Mouse (Mus musculus) midbrain, embryonic 14.5 days (tissue): ENCODE results near the gene Soat2. TPM values are rescaled to one million over a fixed set of nuclear protein-coding genes. Genes with fewer than 3 reads are reported as not detected.

Experiments
- ATAC-seq: fragments of 200-750 bp; cut with Nextera tagmentation; 2 replicates; pipeline ENCODE4 v1.8.0; 2017; ENCODE audit warnings: moderate number of reproducible peaks, moderate library complexity; ENCODE audit not compliant: low FRiP score, low TSS enrichment
- DNase-seq: peaks from one replicate; pipeline ENCODE4 v3.0.0-alpha.2; 2015
- H3K27ac ChIP-seq: fragments of 300-500 bp; sonication (generic); replicated peaks from 2 replicates; pipeline ENCODE4 v1.5.1; 2014; ENCODE audit warnings: mild to moderate bottlenecking, low read depth, low read length, moderate library complexity
- H3K27me3 ChIP-seq: fragments of 300-500 bp; sonication (generic); 2 replicates; pipeline ENCODE4 v1.6.1; 2014; ENCODE audit warnings: low read length, control low read depth, mixed read lengths; ENCODE audit not compliant: control insufficient read depth, insufficient read depth
- H3K36me3 ChIP-seq: fragments of 300-500 bp; sonication (generic); 2 replicates; pipeline ENCODE4 v1.6.1; 2014; ENCODE audit warnings: low read length, control low read depth; ENCODE audit not compliant: control insufficient read depth, insufficient read depth
- H3K4me1 ChIP-seq: fragments of 300-500 bp; sonication (generic); 2 replicates; pipeline ENCODE4 v1.6.1; 2014; ENCODE audit warnings: mild to moderate bottlenecking, antibody characterized with exemption, low read length, control low read depth; ENCODE audit not compliant: control insufficient read depth, insufficient read depth
- H3K4me2 ChIP-seq: fragments of 300-500 bp; sonication (generic); 2 replicates; pipeline ENCODE4 v1.6.1; 2014; ENCODE audit warnings: mild to moderate bottlenecking, low read length, moderate library complexity
- H3K4me3 ChIP-seq: fragments of 300-500 bp; sonication (generic); replicated peaks from 2 replicates; pipeline ENCODE4 v1.5.1; 2014; ENCODE audit warnings: low read depth, low read length
- H3K9ac ChIP-seq: fragments of 300-500 bp; sonication (generic); replicated peaks from 2 replicates; pipeline ENCODE4 v1.6.1; 2014; ENCODE audit warnings: mild to moderate bottlenecking, low read length, moderate library complexity
- H3K9me3 ChIP-seq: fragments of 300-500 bp; sonication (generic); 2 replicates; pipeline ENCODE4 v1.6.1; 2016; ENCODE audit warnings: low read length, control low read depth, mixed read lengths; ENCODE audit not compliant: control insufficient read depth
- WGBS: fragments of 180-500 bp; shearing (Covaris S2); extraction: QIAGEN DNeasy Blood & Tissue Kit; methylation state at CpG from one replicate; pipeline ENCODE4 v1.1.7; 2014; 5-methylcytosine and 5-hydroxymethylcytosine counted together
- polyA plus RNA-seq: library from polyadenylated mRNA; unstranded; fragments of >200 nt; fragmentation: Nextera tagmentation; extraction: Ambion mirVana; gene quantifications from 2 replicates; pipeline ENCODE4 v1.2.1, GENCODE M21; 2014

Soat2 gene
- polyA plus RNA-seq, 1 experiment from 2014 or later: not detected

DNA sequence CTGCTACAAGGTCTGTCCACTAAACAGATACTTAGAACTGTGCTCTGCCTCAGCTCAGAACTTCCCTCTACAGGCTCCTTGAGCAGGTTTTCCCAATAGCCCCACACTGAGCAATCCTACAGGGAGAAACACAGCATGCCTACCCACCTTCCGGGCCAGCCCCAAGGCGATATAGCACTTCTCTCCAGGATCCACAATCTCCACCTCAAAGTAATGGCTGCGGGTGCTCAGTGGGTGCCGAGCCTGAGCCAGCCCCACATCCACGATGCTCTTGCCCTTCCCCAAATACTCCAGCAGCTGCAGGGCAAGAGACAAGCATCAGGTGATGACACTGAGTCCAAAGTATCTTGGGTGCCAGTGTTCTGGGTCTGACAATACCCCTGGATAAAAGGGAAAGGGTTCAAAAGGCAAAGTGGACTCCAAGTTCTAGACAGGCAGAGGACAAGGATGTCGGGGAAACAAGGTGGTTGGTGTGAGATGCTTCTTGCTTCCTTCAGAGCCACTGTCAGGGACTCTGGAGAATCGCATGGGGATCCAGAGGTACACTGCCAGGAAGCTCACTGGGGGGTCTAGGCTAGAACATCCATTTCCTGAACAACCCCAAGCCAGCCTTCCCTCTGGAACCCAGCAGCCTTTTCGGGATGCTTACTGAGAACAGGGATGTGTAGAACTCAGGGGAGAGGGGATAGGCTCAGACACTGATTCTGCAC is 31.1 kb upstream of the Soat2 start:
- no peak for ATAC-seq
- no peak overlapping the region for H3K4me2 ChIP-seq
- H3K27ac ChIP-seq: no peak overlapping the region
- no peak overlapping the region for H3K9ac ChIP-seq
- H3K27me3 ChIP-seq: no peaks in the 10 kb centered on the region
- WGBS: 82% methylated on average over 8 of the region's 8 CpGs
- H3K4me1 ChIP-seq: no peaks in the 10 kb centered on the region
- DNase-seq: no peak
- no peaks in the 10 kb centered on the region for H3K9me3 ChIP-seq
- H3K36me3 ChIP-seq: peaks cover 82% of the 10 kb centered on the region
- H3K4me3 ChIP-seq: no peak overlapping the region

DNA sequence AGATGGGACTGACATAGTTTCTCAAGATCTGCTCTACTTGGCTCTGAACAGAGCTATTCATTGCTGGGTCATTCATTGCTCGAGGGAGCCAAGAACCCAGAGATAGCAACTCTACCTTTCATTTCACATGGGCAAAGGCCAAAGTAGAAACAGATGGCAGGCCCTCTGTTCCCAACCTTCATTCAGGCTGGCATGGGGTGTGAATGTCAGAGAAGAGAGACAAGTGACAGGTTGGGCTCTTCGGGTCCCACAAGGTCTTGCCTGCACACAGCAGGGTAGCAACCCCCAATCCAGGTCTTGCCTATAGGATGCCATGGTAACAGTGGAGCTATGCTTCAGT is 30.5 kb upstream of the Soat2 start:
- WGBS: 73% methylated on average over 2 of the region's 2 CpGs
- Histone ChIP-seq H3K27ac (no peak overlapping the region), H3K4me3 (no peak overlapping the region), H3K4me1 (no peaks in the 10 kb centered on the region), H3K9me3 (no peaks in the 10 kb centered on the region), H3K27me3 (no peaks in the 10 kb centered on the region), H3K36me3 (peaks cover 87% of the 10 kb centered on the region), H3K4me2 (no peak overlapping the region), H3K9ac (no peak overlapping the region)
- ATAC-seq: no peak
- DNase-seq: no peak

DNA sequence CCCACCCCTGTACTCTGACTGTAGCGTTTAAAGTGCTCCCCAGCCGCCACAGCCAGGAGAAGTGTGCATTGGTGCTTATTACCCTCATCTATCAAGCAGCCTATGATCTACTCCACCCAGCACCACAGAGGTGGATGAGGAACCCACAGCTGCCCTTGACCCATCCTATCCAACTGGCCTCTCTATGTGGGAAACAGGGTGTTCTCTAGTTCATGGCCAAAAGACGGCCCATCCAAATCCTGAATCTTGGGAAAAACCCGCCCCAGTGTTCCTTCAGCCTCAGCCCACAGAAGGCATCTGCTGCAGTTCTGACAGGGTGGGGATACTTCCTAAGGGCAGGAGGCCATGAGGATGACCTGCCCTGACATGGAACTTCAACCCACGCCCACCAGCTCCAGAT is 29.8 kb upstream of the Soat2 start:
- Histone ChIP-seq H3K27ac (no peak overlapping the region), H3K27me3 (no peaks in the 10 kb centered on the region), H3K9ac (no peak overlapping the region), H3K4me3 (no peak overlapping the region), H3K9me3 (no peaks in the 10 kb centered on the region), H3K4me1 (no peaks in the 10 kb centered on the region), H3K4me2 (no peak overlapping the region), H3K36me3 (peaks cover 87% of the 10 kb centered on the region)
- DNase-seq (no peak), ATAC-seq (no peak)
- WGBS: 93% methylated on average over 5 of the region's 5 CpGs

DNA sequence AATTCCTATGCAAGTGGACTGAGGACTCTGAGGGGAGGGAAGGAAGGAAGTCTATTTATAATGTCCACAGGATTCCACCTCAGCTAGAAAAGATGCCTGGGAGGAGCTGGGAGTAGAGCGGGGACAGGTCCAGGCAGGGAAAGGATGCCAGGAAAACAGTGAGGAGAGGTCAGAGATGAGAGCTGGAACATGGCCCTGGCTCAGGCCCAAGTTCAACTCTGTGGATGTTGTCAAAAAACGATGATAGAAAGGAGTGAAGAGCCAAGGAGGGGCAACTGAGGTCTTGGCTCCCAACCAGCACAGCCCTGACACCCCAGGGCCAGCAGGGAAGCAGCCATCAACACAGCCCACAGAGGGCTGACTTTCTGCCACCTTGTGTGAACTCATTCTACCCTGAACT is 24.0 kb upstream of the Soat2 start:
- Histone ChIP-seq H3K27me3 (no peaks in the 10 kb centered on the region), H3K9me3 (no peaks in the 10 kb centered on the region), H3K4me3 (no peak overlapping the region), H3K36me3 (peaks cover 84% of the 10 kb centered on the region), H3K9ac (no peak overlapping the region), H3K27ac (no peak overlapping the region), H3K4me2 (no peak overlapping the region), H3K4me1 (no peaks in the 10 kb centered on the region)
- ATAC-seq: no peak
- no peak for DNase-seq
- 78% methylated on average over 2 of the region's 2 CpGs for WGBS

DNA sequence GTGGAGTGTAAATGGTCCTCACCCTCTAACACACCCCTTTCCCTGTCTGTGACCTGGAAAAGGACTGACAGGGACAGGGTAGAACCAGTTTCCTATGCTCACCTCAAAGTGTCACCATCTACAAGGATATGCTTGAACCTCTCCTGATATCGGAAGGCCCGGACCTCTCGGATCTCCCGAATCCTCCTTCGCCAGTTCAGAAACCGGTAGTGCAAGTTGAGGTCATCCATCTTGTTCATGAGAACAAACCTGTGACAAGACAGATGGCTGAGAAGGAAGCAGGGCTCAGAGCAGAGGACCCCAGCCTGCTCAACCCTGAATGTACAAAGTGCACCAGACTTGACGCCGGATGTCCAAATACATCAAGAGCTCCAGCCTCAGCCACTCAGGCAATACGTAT is 17.0 kb upstream of the Soat2 start:
- 95% methylated on average over 9 of the region's 9 CpGs for WGBS
- Histone ChIP-seq H3K9me3 (no peaks in the 10 kb centered on the region), H3K9ac (no peak overlapping the region), H3K27me3 (no peaks in the 10 kb centered on the region), H3K27ac (no peak overlapping the region), H3K4me2 (no peak overlapping the region), H3K36me3 (peaks cover 51% of the 10 kb centered on the region), H3K4me3 (no peak overlapping the region), H3K4me1 (peaks cover 9% of the 10 kb centered on the region; the same call in 1 of the 2 replicates)
- DNase-seq: no peak
- no peak for ATAC-seq

DNA sequence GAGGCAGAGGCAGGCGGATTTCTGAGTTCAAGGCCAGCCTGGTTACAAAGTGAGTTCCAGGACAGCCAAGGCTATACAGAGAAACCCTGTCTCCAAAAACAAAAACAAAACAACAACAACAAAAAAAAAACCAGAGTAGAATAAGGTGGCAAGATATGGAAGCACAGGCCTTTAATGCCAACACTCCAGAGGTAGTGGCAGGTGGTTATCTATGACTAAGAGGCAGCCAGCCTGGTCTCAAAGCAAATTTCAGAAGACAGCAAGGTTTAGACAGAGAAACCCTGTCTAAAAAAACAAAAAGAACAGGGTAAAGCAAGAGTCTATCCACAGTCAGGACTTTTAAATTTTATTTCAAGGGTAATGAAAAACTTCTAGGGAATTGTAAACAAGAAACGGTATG is 15.6 kb upstream of the Soat2 start:
- Histone ChIP-seq H3K36me3 (peaks cover 37% of the 10 kb centered on the region), H3K27ac (no peak overlapping the region), H3K4me3 (peak overlapping the region; percentile 79; the same call in 1 of the 2 replicates), H3K4me2 (peak overlapping the region; percentile 83), H3K9ac (peak overlapping the region; percentile 89), H3K9me3 (no peaks in the 10 kb centered on the region), H3K4me1 (peaks cover 9% of the 10 kb centered on the region; the same call in 1 of the 2 replicates), H3K27me3 (no peaks in the 10 kb centered on the region)
- ATAC-seq (no peak), DNase-seq (no peak)
- WGBS: 96% methylated on average over 2 of the region's 2 CpGs

DNA sequence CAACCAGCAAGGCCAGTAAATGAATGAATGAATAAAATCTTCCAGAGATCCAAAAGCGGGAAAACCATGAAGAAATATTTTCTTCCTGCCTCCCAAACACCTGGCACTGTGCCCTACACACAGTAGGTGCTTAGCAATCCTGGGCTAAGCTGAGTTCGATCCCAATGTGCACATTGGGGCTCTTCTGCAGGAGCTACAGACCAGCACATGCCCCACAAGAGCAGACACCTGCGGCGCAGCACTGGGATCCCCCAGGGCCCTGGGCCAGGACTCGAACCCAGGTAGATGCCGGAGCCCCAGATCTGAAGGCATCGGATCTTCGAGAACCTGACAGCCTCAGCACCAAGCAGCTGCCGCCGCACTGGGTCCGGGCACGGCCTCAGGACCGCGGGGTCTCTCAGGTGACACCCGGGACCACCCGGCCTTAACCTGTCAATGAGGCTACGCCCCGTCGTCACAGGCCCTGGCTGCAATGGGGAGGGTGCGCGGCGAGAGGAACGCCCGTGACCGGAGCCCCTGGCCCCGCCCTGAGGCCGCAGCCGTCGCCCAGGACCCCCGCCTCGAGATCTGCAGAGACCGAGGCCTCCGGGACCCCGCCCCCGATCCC is 14.7 kb upstream of the Soat2 start:
- peak overlapping the region; percentile 79 for H3K4me3 ChIP-seq
- H3K36me3 ChIP-seq: peaks cover 28% of the 10 kb centered on the region
- ATAC-seq: peak; percentile 83
- 3% methylated on average over 35 of the region's 35 CpGs for WGBS
- H3K27ac ChIP-seq: peak overlapping the region; percentile 85
- H3K4me1 ChIP-seq: peaks cover 9% of the 10 kb centered on the region; the same call in 1 of the 2 replicates
- no peak for DNase-seq
- H3K9ac ChIP-seq: peak overlapping the region; percentile 89
- H3K9me3 ChIP-seq: no peaks in the 10 kb centered on the region
- peak overlapping the region; percentile 83 for H3K4me2 ChIP-seq
- no peaks in the 10 kb centered on the region for H3K27me3 ChIP-seq

DNA sequence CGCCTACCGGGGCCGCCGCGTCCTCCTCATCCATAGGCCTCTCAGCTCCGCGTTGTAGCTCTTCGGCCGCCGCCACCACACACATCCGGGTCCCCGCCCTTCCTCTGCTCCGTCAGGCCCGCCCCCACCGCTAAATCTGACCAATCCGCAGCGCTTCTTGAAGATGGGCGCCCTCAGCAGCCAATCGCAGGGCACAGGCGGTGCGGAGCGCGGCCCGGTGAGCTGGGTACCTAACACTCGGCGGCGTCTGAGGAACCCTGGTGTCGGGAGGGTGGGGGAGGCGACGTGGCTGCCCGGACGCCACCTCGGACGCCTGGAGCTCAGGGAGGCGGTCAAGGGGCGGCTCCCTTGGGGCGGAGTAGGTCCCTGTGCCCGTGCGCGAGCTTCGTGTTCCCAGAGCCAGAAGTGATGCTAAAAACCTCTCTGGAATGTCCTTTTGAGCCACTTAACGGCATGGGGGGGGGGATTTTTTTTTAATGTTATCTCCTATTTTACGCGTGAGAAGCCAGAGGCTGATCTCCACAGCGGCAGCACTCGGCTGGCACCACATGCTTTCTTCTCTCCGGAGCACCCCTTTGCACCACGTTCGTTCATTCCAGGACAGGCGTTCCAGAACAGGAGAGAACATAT is 14.1 kb upstream of the Soat2 start, which contains the start of gene Spryd3:
Spryd3 (minus strand) TSS at position 106 of the 630 bp plus-strand sequence.
- peak within 1 kb of the TSS; percentile 79 for H3K4me3 ChIP-seq
- H3K27ac ChIP-seq: peak within 1 kb of the TSS; percentile 85
- no peaks in the 10 kb centered on the region for H3K27me3 ChIP-seq
- WGBS: under 1% methylated on average over 50 of the region's 50 CpGs
- peak; percentile 97 for DNase-seq
- H3K4me1 ChIP-seq: peaks cover 9% of the 10 kb centered on the region; the same call in 1 of the 2 replicates
- H3K4me2 ChIP-seq: peak within 1 kb of the TSS; percentile 83
- peaks cover 21% of the 10 kb centered on the region for H3K36me3 ChIP-seq
- peak; percentile 99 for ATAC-seq
- no peaks in the 10 kb centered on the region for H3K9me3 ChIP-seq
- H3K9ac ChIP-seq: peak within 1 kb of the TSS; percentile 89
